Mouse (Mus musculus): ENCODE data around the gene Fam209. TPM values are rescaled to one million over a fixed set of nuclear protein-coding genes. Genes with fewer than 3 reads are reported as not detected.

Gene Fam209
- polyA plus RNA-seq, 1 experiment from 2014 or later: 0.63 TPM

GRCm38 (mm10) chr2:172447317-172447716, 25.0 kb upstream of the Fam209 start:
- H3K4me2 ChIP-seq (ENCODE audit: low read depth, low read length): no peak overlapping the region
- H3K9ac ChIP-seq (replicated peaks; ENCODE audit: low read length): no peak overlapping the region
- peak; percentile 9 for DNase-seq (ENCODE audit: low spot score)
- no peak overlapping the region for H3K4me3 ChIP-seq (ENCODE audit: low read depth, low read length)
- H3K4me1 ChIP-seq (ENCODE audit: control insufficient read depth, insufficient read depth, low read length): no peaks in the 10 kb centered on the region
- 89% methylated on average over 6 of the region's 6 CpGs for WGBS
- no peak for ATAC-seq (replicated peaks; ENCODE audit: insufficient number of reproducible peaks, low FRiP score, low TSS enrichment, low read depth)
- no peak overlapping the region for H3K27ac ChIP-seq (replicated peaks; ENCODE audit: low read depth, low read length)
- H3K27me3 ChIP-seq (ENCODE audit: control insufficient read depth, insufficient read depth, low read length): no peaks in the 10 kb centered on the region
- H3K9me3 ChIP-seq (replicated peaks; ENCODE audit: control insufficient read depth, low read length): no peaks in the 10 kb centered on the region
- no peaks in the 10 kb centered on the region; the same call in none of the 2 replicates for H3K36me3 ChIP-seq (replicated peaks; ENCODE audit: control insufficient read depth, insufficient read depth, low read depth, low read length)

GRCm38 (mm10) chr2:172448329-172448728, 24.0 kb upstream of the Fam209 start:
- H3K36me3 ChIP-seq (replicated peaks; ENCODE audit: control insufficient read depth, insufficient read depth, low read depth, low read length): no peaks in the 10 kb centered on the region; the same call in none of the 2 replicates
- H3K27ac ChIP-seq (replicated peaks; ENCODE audit: low read depth, low read length): no peak overlapping the region
- 84% methylated on average over 4 of the region's 4 CpGs for WGBS
- H3K27me3 ChIP-seq (ENCODE audit: control insufficient read depth, insufficient read depth, low read length): no peaks in the 10 kb centered on the region
- DNase-seq (ENCODE audit: low spot score) (no peak), ATAC-seq (replicated peaks; ENCODE audit: insufficient number of reproducible peaks, low FRiP score, low TSS enrichment, low read depth) (no peak)
- H3K9me3 ChIP-seq (replicated peaks; ENCODE audit: control insufficient read depth, low read length): no peaks in the 10 kb centered on the region
- no peak overlapping the region for H3K9ac ChIP-seq (replicated peaks; ENCODE audit: low read length)
- H3K4me3 ChIP-seq (ENCODE audit: low read depth, low read length): no peak overlapping the region
- no peak overlapping the region for H3K4me2 ChIP-seq (ENCODE audit: low read depth, low read length)
- H3K4me1 ChIP-seq (ENCODE audit: control insufficient read depth, insufficient read depth, low read length): no peaks in the 10 kb centered on the region

- WGBS: 88% methylated on average over 6 of the region's 6 CpGs
- H3K4me1 ChIP-seq (ENCODE audit: control insufficient read depth, insufficient read depth, low read length): no peaks in the 10 kb centered on the region
- no peak overlapping the region for H3K4me3 ChIP-seq (ENCODE audit: low read depth, low read length)
- ATAC-seq (replicated peaks; ENCODE audit: insufficient number of reproducible peaks, low FRiP score, low TSS enrichment, low read depth) (no peak), DNase-seq (ENCODE audit: low spot score) (no peak)
- H3K27me3 ChIP-seq (ENCODE audit: control insufficient read depth, insufficient read depth, low read length): no peaks in the 10 kb centered on the region
- H3K9ac ChIP-seq (replicated peaks; ENCODE audit: low read length): no peak overlapping the region
- no peak overlapping the region for H3K27ac ChIP-seq (replicated peaks; ENCODE audit: low read depth, low read length)
- no peaks in the 10 kb centered on the region for H3K9me3 ChIP-seq (replicated peaks; ENCODE audit: control insufficient read depth, low read length)
- H3K36me3 ChIP-seq (replicated peaks; ENCODE audit: control insufficient read depth, insufficient read depth, low read depth, low read length): no peaks in the 10 kb centered on the region; the same call in none of the 2 replicates
- no peak overlapping the region for H3K4me2 ChIP-seq (ENCODE audit: low read depth, low read length)
Measured at GRCm38 (mm10) chr2:172450640-172451039, 21.7 kb upstream of the Fam209 start.

- H3K4me3 ChIP-seq (ENCODE audit: low read depth, low read length): no peak overlapping the region
- 92% methylated on average over 4 of the region's 4 CpGs for WGBS
- DNase-seq (ENCODE audit: low spot score) (no peak), ATAC-seq (replicated peaks; ENCODE audit: insufficient number of reproducible peaks, low FRiP score, low TSS enrichment, low read depth) (no peak)
- H3K4me1 ChIP-seq (ENCODE audit: control insufficient read depth, insufficient read depth, low read length): no peaks in the 10 kb centered on the region
- H3K27me3 ChIP-seq (ENCODE audit: control insufficient read depth, insufficient read depth, low read length): no peaks in the 10 kb centered on the region
- H3K4me2 ChIP-seq (ENCODE audit: low read depth, low read length): no peak overlapping the region
- no peaks in the 10 kb centered on the region for H3K9me3 ChIP-seq (replicated peaks; ENCODE audit: control insufficient read depth, low read length)
- no peak overlapping the region for H3K27ac ChIP-seq (replicated peaks; ENCODE audit: low read depth, low read length)
- H3K36me3 ChIP-seq (replicated peaks; ENCODE audit: control insufficient read depth, insufficient read depth, low read depth, low read length): no peaks in the 10 kb centered on the region; the same call in none of the 2 replicates
- no peak overlapping the region for H3K9ac ChIP-seq (replicated peaks; ENCODE audit: low read length)
Measured at GRCm38 (mm10) chr2:172452031-172452430, 20.3 kb upstream of the Fam209 start.

- DNase-seq (ENCODE audit: low spot score) (no peak), ATAC-seq (replicated peaks; ENCODE audit: insufficient number of reproducible peaks, low FRiP score, low TSS enrichment, low read depth) (no peak)
- Histone ChIP-seq H3K9ac (replicated peaks; ENCODE audit: low read length) (no peak overlapping the region), H3K27me3 (ENCODE audit: control insufficient read depth, insufficient read depth, low read length) (no peaks in the 10 kb centered on the region), H3K9me3 (replicated peaks; ENCODE audit: control insufficient read depth, low read length) (no peaks in the 10 kb centered on the region), H3K36me3 (replicated peaks; ENCODE audit: control insufficient read depth, insufficient read depth, low read depth, low read length) (no peaks in the 10 kb centered on the region; the same call in none of the 2 replicates), H3K27ac (replicated peaks; ENCODE audit: low read depth, low read length) (no peak overlapping the region), H3K4me3 (ENCODE audit: low read depth, low read length) (no peak overlapping the region), H3K4me1 (ENCODE audit: control insufficient read depth, insufficient read depth, low read length) (no peaks in the 10 kb centered on the region), H3K4me2 (ENCODE audit: low read depth, low read length) (no peak overlapping the region)
- WGBS: 88% methylated on average over 10 of the region's 10 CpGs
Measured at GRCm38 (mm10) chr2:172452458-172452857, 19.9 kb upstream of the Fam209 start.

GRCm38 (mm10) chr2:172458496-172458895, 13.8 kb upstream of the Fam209 start, which contains the start of gene Gcnt7:
Gene Gcnt7 (minus strand): TSS chr2:172458596.
- Histone ChIP-seq H3K4me1 (ENCODE audit: control insufficient read depth, insufficient read depth, low read length) (no peaks in the 10 kb centered on the region), H3K9me3 (replicated peaks; ENCODE audit: control insufficient read depth, low read length) (no peaks in the 10 kb centered on the region), H3K36me3 (replicated peaks; ENCODE audit: control insufficient read depth, insufficient read depth, low read depth, low read length) (no peaks in the 10 kb centered on the region; the same call in 1 of the 2 replicates), H3K4me2 (ENCODE audit: low read depth, low read length) (no peak within 1 kb of the TSS), H3K9ac (replicated peaks; ENCODE audit: low read length) (no peak within 1 kb of the TSS), H3K27ac (replicated peaks; ENCODE audit: low read depth, low read length) (no peak within 1 kb of the TSS), H3K4me3 (ENCODE audit: low read depth, low read length) (no peak within 1 kb of the TSS), H3K27me3 (ENCODE audit: control insufficient read depth, insufficient read depth, low read length) (no peaks in the 10 kb centered on the region)
- DNase-seq (ENCODE audit: low spot score): no peak
- WGBS: 89% methylated on average over 11 of the region's 11 CpGs
- no peak for ATAC-seq (replicated peaks; ENCODE audit: insufficient number of reproducible peaks, low FRiP score, low TSS enrichment, low read depth)

GRCm38 (mm10) chr2:172460647-172461046, 11.7 kb upstream of the Fam209 start:
- Histone ChIP-seq H3K4me2 (ENCODE audit: low read depth, low read length) (no peak overlapping the region), H3K27me3 (ENCODE audit: control insufficient read depth, insufficient read depth, low read length) (no peaks in the 10 kb centered on the region), H3K9me3 (replicated peaks; ENCODE audit: control insufficient read depth, low read length) (no peaks in the 10 kb centered on the region), H3K9ac (replicated peaks; ENCODE audit: low read length) (no peak overlapping the region), H3K4me3 (ENCODE audit: low read depth, low read length) (no peak overlapping the region), H3K4me1 (ENCODE audit: control insufficient read depth, insufficient read depth, low read length) (no peaks in the 10 kb centered on the region), H3K27ac (replicated peaks; ENCODE audit: low read depth, low read length) (no peak overlapping the region), H3K36me3 (replicated peaks; ENCODE audit: control insufficient read depth, insufficient read depth, low read depth, low read length) (no peaks in the 10 kb centered on the region; the same call in 1 of the 2 replicates)
- peak; percentile 23 for DNase-seq (ENCODE audit: low spot score)
- no peak for ATAC-seq (replicated peaks; ENCODE audit: insufficient number of reproducible peaks, low FRiP score, low TSS enrichment, low read depth)
- WGBS: 34% methylated on average over 2 of the region's 2 CpGs

GRCm38 (mm10) chr2:172462813-172463212, 9.5 kb upstream of the Fam209 start:
- Histone ChIP-seq H3K27me3 (ENCODE audit: control insufficient read depth, insufficient read depth, low read length) (no peaks in the 10 kb centered on the region), H3K4me2 (ENCODE audit: low read depth, low read length) (no peak overlapping the region), H3K4me3 (ENCODE audit: low read depth, low read length) (no peak overlapping the region), H3K36me3 (replicated peaks; ENCODE audit: control insufficient read depth, insufficient read depth, low read depth, low read length) (no peaks in the 10 kb centered on the region; the same call in none of the 2 replicates), H3K9ac (replicated peaks; ENCODE audit: low read length) (no peak overlapping the region), H3K4me1 (ENCODE audit: control insufficient read depth, insufficient read depth, low read length) (no peaks in the 10 kb centered on the region), H3K27ac (replicated peaks; ENCODE audit: low read depth, low read length) (no peak overlapping the region), H3K9me3 (replicated peaks; ENCODE audit: control insufficient read depth, low read length) (no peaks in the 10 kb centered on the region)
- ATAC-seq (replicated peaks; ENCODE audit: insufficient number of reproducible peaks, low FRiP score, low TSS enrichment, low read depth) (no peak), DNase-seq (ENCODE audit: low spot score) (no peak)
- WGBS: 91% methylated on average over 4 of the region's 4 CpGs

Data from embryonic facial prominence, embryonic 11.5 days (tissue).